Mouse (Mus musculus) embryonic facial prominence, embryonic 12.5 days (tissue): Measurements from ENCODE around the gene Rdh16f1. TPM values are rescaled to one million over a fixed set of nuclear protein-coding genes. Genes with fewer than 3 reads are reported as not detected.
"Not testable (repeated sequence)": the region's sequence is repeated elsewhere in the genome, so short reads cannot be mapped to it uniquely, and the experiment has no call there.

Experiments used
- ATAC-seq: fragments of 200-750 bp; cut with Nextera tagmentation; 2 replicates; pipeline ENCODE4 v1.8.0; 2017; ENCODE audit not compliant: insufficient number of reproducible peaks, insufficient read depth, low FRiP score, low TSS enrichment
- H3K27ac ChIP-seq: fragments of 300-500 bp; sonication (generic); 2 replicates; pipeline ENCODE4 v1.5.1; 2016; ENCODE audit warnings: mild to moderate bottlenecking
- H3K27me3 ChIP-seq: fragments of 300-500 bp; sonication (generic); 2 replicates; pipeline ENCODE4 v1.6.1; 2016; ENCODE audit warnings: mild to moderate bottlenecking, moderate library complexity
- H3K36me3 ChIP-seq: fragments of 300-500 bp; sonication (generic); 2 replicates; pipeline ENCODE4 v1.6.1; 2016; ENCODE audit warnings: mild to moderate bottlenecking
- H3K4me1 ChIP-seq: fragments of 300-500 bp; sonication (generic); 2 replicates; pipeline ENCODE4 v1.6.1; 2016
- H3K4me2 ChIP-seq: fragments of 300-500 bp; sonication (generic); replicated peaks from 2 replicates; pipeline ENCODE4 v1.6.1; 2016; ENCODE audit warnings: mild to moderate bottlenecking, moderate library complexity
- H3K4me3 ChIP-seq: fragments of 300-500 bp; sonication (generic); 2 replicates; pipeline ENCODE4 v1.5.1; 2016; ENCODE audit warnings: mild to moderate bottlenecking
- H3K9ac ChIP-seq: fragments of 300-500 bp; sonication (generic); 2 replicates; pipeline ENCODE4 v1.6.1; 2016; ENCODE audit warnings: mild to moderate bottlenecking, moderate library complexity
- H3K9me3 ChIP-seq: fragments of 300-500 bp; sonication (generic); 2 replicates; pipeline ENCODE4 v1.6.1; 2016; ENCODE audit warnings: mild to moderate bottlenecking, moderate library complexity
- WGBS: fragments of 180-500 bp; shearing (Covaris S2); methylation state at CpG from one replicate; pipeline ENCODE4 v1.1.7; 2016; 5-methylcytosine and 5-hydroxymethylcytosine counted together
- polyA plus RNA-seq: library from polyadenylated mRNA; unstranded; fragments of >200 nt; fragmentation: Nextera tagmentation; extraction: Ambion mirVana; gene quantifications from 2 replicates; pipeline ENCODE4 v1.2.1, GENCODE M21; 2016

Rdh16f1 gene
- polyA plus RNA-seq, 1 experiment from 2014 or later = not detected

DNA sequence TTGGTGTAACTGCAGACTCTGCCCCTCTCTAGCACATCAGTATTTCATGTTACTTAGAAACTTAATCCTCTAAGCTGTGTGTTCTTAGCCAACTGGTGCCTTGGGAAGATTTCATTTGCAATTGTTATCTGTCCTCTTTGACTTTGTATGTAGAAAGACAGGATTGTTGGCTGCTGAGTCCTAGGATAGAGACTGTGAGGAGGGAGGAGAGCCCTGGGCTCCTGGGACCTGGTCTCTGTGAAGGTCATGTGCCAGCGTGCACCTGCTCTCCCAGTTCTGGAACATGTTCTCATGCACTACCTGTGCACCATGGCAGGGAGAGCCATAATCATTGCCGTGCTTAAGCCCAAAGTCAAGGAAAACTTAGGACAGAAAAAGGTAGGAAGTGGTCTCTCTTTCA, 42.0 kb downstream of the Rdh16f1 start:
- 84% methylated on average over 2 of the region's 2 CpGs for WGBS
- H3K36me3 ChIP-seq = no peaks in the 10 kb centered on the region

DNA sequence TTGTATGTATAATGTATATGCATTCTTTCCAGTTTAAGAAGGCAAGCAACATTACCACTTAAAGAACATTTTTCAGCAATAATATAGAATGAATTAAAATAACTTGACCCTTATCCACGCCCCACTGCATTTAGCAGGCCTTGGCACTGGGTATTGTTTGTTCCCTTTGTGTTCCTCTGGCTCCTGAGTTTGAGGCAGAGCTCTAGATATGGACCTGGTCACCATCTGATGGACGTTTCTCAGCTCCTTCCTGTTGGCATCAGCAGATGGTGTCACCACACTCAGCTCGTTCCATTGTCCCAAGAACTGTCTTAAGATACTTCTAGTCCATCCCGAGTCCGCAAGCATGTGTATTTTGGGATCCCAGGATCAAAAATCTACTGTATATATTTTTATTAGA, 42.6 kb downstream of the Rdh16f1 start:
- no peak overlapping the region for H3K4me2 ChIP-seq
- no peak overlapping the region for H3K27ac ChIP-seq
- H3K36me3 ChIP-seq = no peaks in the 10 kb centered on the region
- 79% methylated on average over 5 of the region's 5 CpGs for WGBS
- ATAC-seq = no peak
- no peak overlapping the region for H3K9ac ChIP-seq
- no peaks in the 10 kb centered on the region for H3K4me1 ChIP-seq
- no peak overlapping the region for H3K4me3 ChIP-seq
- no peaks in the 10 kb centered on the region for H3K27me3 ChIP-seq
- H3K9me3 ChIP-seq = no peaks in the 10 kb centered on the region

More for the DNA sequence above, 42.0 kb downstream of the Rdh16f1 start:
- Histone ChIP-seq H3K4me1 (no peaks in the 10 kb centered on the region), H3K27ac (no peak overlapping the region), H3K9ac (no peak overlapping the region), H3K27me3 (no peaks in the 10 kb centered on the region), H3K4me2 (no peak overlapping the region), H3K4me3 (no peak overlapping the region), H3K9me3 (no peaks in the 10 kb centered on the region; the same call in 1 of the 2 replicates)
- no peak for ATAC-seq

DNA sequence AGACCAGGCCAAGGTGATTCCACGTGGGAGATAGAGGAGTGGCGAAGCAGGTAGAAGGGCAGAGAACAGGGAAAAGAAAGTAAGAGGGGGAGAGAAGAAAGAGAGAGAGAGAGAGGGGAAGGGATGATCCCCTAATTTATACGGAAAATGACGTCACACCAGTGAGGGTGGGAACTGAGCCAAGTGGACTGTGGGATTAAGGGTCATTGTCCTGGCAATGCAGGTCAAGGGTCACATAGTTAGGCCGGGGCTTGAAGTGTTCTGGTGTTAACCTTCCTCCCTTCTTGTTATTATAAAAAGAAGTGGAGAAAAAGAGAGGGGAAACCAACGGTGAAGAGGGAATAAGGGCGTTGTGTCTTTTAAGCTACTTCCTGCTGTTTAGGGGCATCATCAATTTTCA, 44.8 kb downstream of the Rdh16f1 start:
- Histone ChIP-seq H3K27ac (no peak overlapping the region), H3K9ac (no peak overlapping the region), H3K4me3 (no peak overlapping the region), H3K4me1 (no peaks in the 10 kb centered on the region), H3K36me3 (no peaks in the 10 kb centered on the region), H3K4me2 (no peak overlapping the region), H3K9me3 (no peaks in the 10 kb centered on the region), H3K27me3 (no peaks in the 10 kb centered on the region)
- ATAC-seq = no peak
- 65% methylated on average over 7 of the region's 7 CpGs for WGBS

DNA sequence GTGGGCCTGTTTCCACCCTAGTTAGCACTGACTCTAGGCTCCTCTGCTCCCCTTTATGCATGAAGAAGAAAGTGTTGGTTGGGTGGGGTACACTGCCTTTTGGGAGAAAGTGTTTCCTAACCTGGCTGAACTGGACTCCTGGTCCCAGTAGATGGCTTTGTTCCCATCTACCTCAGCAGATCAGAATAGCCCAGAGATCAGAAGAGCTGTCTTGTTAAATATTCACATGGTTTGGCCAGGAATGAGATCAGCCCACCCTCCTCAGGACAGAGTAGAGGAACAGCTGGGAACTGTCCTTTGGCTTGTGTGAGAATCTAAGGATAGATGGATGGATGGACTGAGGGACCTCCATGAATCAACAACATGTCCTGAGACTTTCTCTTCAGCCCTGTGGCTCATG, 56.3 kb downstream of the Rdh16f1 start:
- H3K27me3 ChIP-seq = no peaks in the 10 kb centered on the region
- H3K36me3 ChIP-seq = no peaks in the 10 kb centered on the region
- no peak overlapping the region for H3K9ac ChIP-seq
- H3K4me2 ChIP-seq = no peak overlapping the region
- H3K4me3 ChIP-seq = no peak overlapping the region
- no peak for ATAC-seq
- H3K9me3 ChIP-seq = no peaks in the 10 kb centered on the region
- no peak overlapping the region for H3K27ac ChIP-seq
- H3K4me1 ChIP-seq = no peaks in the 10 kb centered on the region

DNA sequence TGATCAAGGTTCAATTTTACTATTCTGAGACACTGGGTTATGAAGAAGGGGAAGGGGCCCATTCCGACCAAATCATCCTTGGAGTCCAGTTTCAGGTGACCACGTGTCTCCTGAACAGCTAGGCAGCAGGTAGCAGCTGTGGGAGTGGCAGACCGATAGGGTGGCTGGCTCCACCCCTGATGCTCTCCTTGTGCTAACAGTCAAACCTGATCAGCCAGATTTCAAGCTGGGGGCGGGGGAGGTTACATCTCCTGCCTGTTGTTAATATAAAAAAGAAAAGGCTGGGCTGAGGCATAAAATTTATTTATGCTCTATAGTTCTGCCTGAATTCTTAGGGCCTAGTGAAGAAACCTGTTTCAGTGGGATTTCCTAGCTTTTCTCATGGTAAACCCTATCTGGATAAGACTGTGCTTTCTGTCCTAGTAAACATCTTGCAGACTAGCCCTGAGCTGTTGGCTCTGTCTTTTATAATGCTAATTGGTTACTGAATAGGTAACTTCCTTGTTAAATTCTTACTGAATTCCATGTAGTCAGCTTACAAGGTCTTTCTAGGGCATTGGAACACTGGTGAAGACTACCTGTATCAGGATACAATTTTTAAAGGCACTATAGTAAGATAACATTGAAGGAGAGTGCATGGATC, 57.8 kb downstream of the Rdh16f1 start:
- H3K9me3 ChIP-seq, H3K27ac ChIP-seq, H3K4me2 ChIP-seq, H3K36me3 ChIP-seq, H3K4me3 ChIP-seq, ATAC-seq, H3K9ac ChIP-seq, H3K4me1 ChIP-seq, H3K27me3 ChIP-seq: not testable (repeated sequence)
- WGBS = 69% methylated on average over 4 of the region's 4 CpGs

DNA sequence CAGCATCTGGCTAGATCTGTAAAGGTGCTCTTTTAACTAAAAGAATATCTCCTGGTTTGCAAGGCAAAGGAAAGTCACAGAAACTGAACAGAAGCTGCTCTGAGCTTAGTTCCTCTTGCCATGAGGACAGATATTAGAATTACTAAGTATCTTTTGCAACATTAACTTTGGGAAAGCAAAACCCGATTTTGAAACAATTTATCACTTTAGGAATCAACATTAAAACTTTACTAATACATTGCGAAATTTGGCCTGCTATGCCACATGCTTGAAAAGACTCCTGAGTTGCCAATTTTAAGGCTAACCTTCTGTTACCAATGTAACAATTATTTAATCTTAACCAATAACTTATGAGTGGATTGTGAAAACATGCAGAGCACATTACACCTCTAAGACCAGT, 62.2 kb downstream of the Rdh16f1 start:
- H3K4me2 ChIP-seq, H3K27ac ChIP-seq, H3K27me3 ChIP-seq, H3K9ac ChIP-seq, H3K36me3 ChIP-seq, ATAC-seq, H3K4me1 ChIP-seq, H3K9me3 ChIP-seq, H3K4me3 ChIP-seq: not testable (repeated sequence)
- 88% methylated on average over 2 of the region's 2 CpGs for WGBS

DNA sequence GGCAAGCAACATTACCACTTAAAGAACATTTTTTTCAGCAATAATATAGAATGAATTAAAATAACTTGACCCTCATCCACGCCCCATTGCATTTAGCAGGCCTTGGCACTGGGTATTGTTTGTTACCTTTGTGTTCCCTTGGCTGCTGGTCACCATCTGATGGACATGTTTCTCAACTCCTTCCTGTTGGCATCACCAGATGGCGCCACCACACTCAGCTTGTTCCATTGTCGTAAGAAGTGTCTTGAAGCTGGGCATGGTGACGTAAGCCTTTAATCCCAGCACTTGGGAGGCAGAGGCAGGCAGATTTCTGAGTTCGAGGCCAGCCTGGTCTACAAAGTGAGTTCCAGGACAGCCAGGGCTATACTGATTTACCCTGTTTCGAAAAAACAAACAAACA, 65.8 kb downstream of the Rdh16f1 start:
- Histone ChIP-seq H3K9me3 (no peaks in the 10 kb centered on the region), H3K4me1 (no peaks in the 10 kb centered on the region), H3K9ac (no peak overlapping the region), H3K36me3 (no peaks in the 10 kb centered on the region), H3K27ac (no peak overlapping the region), H3K4me3 (no peak overlapping the region), H3K4me2 (no peak overlapping the region), H3K27me3 (no peaks in the 10 kb centered on the region)
- ATAC-seq = no peak
- WGBS = 80% methylated on average over 6 of the region's 6 CpGs

DNA sequence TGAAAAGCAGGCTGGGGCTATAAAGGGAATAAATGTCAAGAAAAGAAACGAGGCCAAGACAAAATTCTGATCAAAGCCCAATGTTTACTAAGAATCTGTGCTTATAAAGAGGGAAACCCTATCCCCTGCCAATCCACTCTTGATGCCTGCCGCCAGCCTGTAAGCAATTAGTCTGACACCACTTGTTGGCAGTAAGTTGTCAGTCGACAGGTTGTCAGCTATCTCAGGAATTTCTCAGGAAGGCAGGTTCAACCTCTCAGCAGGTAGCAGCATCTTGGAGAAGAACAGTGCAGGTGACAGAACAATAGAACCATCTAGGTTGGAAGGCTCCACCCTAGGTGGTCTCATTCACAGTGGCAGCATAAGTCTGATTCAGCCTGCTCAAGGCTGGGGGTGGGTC, 69.5 kb downstream of the Rdh16f1 start:
- no peaks in the 10 kb centered on the region for H3K27me3 ChIP-seq
- no peak for ATAC-seq
- WGBS = 63% methylated on average over 3 of the region's 3 CpGs
- no peak overlapping the region for H3K4me3 ChIP-seq
- no peak overlapping the region for H3K9ac ChIP-seq
- H3K27ac ChIP-seq = no peak overlapping the region
- H3K4me2 ChIP-seq = no peak overlapping the region
- H3K36me3 ChIP-seq = no peaks in the 10 kb centered on the region
- no peaks in the 10 kb centered on the region for H3K4me1 ChIP-seq
- no peaks in the 10 kb centered on the region for H3K9me3 ChIP-seq

DNA sequence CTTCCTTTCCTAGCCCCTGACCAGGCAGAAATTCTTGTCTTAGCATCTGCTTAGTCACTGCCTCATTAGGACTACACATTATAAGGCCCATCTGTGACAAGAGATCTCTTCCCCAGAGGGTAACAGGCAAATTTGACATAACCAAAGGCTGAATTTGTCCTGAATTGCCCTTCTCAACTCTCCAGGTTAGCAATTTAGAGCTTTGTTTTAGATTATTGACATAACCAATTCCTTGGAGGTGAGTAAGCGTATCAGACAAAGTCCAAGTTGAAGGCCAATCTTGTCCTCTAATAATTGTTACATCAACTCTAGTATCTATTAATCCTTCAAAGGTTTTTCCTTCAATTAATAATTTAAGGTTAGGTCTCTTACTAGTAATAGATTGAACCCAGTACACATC, 74.6 kb downstream of the Rdh16f1 start:
- WGBS = 91% methylated on average over 1 of the region's 1 CpGs
- H3K27me3 ChIP-seq, H3K9me3 ChIP-seq, H3K9ac ChIP-seq, H3K27ac ChIP-seq, ATAC-seq, H3K4me3 ChIP-seq, H3K4me2 ChIP-seq, H3K4me1 ChIP-seq, H3K36me3 ChIP-seq: not testable (repeated sequence)

DNA sequence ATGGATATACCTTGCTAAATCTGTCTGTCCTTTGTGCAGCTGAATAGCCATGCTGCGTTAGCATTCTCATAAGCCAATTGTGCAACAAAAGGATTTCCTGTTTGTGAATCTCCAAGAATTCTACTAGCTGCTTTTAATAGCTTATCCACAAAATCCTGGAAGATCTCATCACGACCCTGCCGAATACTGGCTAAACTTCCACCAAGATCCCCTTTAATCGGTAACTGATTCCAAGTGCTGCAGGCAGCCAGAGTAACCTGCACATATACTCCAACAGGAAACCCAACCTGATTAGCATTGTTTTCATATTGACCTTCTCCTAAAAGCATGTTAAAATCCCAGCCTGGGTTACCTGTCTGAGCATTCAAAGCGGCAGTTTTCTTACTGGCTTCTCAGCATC, 75.7 kb downstream of the Rdh16f1 start:
- no peaks in the 10 kb centered on the region for H3K27me3 ChIP-seq
- no peak overlapping the region for H3K9ac ChIP-seq
- no peak for ATAC-seq
- no peaks in the 10 kb centered on the region for H3K9me3 ChIP-seq
- H3K4me1 ChIP-seq = no peaks in the 10 kb centered on the region
- no peak overlapping the region for H3K4me3 ChIP-seq
- WGBS = 83% methylated on average over 5 of the region's 5 CpGs
- H3K27ac ChIP-seq = no peak overlapping the region
- H3K36me3 ChIP-seq = no peaks in the 10 kb centered on the region
- H3K4me2 ChIP-seq = no peak overlapping the region

DNA sequence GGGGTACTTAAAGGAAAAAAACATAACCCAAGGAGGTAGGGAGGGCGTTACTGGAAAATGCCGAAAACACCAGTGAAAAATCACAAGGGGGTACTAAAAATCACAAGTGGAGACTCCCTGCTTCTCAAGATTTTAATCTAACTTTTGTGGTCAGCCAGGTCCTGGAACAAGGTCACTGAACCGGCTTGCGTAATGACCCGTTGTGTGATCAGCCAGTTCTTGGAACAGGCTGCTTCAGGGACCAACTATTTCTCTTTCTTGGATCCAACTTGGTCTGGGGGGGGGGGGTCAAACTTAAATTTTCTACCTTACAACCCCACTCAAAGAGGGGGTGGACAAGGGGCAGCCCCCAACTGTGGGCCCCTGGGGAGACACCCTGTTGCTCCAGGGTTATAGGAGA, 78.2 kb downstream of the Rdh16f1 start:
- not testable (repeated sequence) for H3K4me2 ChIP-seq, H3K36me3 ChIP-seq, H3K9ac ChIP-seq, H3K27me3 ChIP-seq, H3K4me1 ChIP-seq, H3K27ac ChIP-seq, H3K9me3 ChIP-seq, ATAC-seq, H3K4me3 ChIP-seq
- 96% methylated on average over 5 of the region's 5 CpGs for WGBS

DNA sequence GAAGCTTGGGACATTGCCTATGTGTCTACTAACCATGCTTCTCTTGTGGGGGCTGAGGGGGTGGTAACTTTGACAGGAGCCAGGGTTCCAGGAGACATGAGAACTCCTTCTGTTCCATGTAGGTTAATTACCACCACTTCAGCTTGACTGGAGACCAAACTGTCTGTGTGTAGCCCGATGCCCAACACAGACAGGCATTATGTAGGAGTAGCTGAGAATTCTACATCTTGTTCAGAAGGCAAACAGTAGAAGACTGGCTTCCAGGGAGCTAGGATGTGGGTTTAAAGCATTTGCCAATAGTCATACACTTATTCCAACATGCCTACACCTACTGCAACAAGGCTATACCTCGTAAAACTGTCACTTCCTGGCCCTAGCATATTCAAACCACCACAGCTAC, 79.0 kb downstream of the Rdh16f1 start:
- no peaks in the 10 kb centered on the region for H3K4me1 ChIP-seq
- H3K9me3 ChIP-seq = no peaks in the 10 kb centered on the region
- H3K36me3 ChIP-seq = no peaks in the 10 kb centered on the region
- H3K4me2 ChIP-seq = no peak overlapping the region
- H3K9ac ChIP-seq = no peak overlapping the region
- WGBS = 84% methylated on average over 2 of the region's 2 CpGs
- no peaks in the 10 kb centered on the region for H3K27me3 ChIP-seq
- no peak overlapping the region for H3K27ac ChIP-seq
- ATAC-seq = no peak
- no peak overlapping the region for H3K4me3 ChIP-seq

DNA sequence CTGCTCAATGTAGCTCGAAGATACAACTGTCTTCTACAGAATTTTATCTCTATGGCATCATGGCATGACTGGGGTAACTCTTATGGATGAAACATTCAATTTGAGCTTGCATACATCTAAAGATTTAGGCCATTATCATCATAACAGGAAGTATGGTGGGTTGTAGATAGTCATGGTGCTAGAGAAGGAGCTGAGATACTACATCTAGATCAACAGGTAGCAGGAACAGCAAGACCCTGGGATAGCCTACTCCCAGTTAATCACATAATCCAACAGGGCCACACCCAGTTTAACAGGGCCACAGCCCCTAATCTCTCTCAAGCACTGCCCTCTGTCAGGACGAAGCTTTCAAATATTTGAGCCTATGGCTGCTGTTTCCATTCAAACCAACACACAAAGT, 81.2 kb downstream of the Rdh16f1 start:
- ATAC-seq = no peak
- 68% methylated on average over 2 of the region's 2 CpGs for WGBS
- no peak overlapping the region for H3K4me3 ChIP-seq
- H3K9me3 ChIP-seq = no peaks in the 10 kb centered on the region
- no peaks in the 10 kb centered on the region for H3K27me3 ChIP-seq
- H3K4me2 ChIP-seq = no peak overlapping the region
- H3K36me3 ChIP-seq = no peaks in the 10 kb centered on the region
- H3K4me1 ChIP-seq = no peaks in the 10 kb centered on the region
- H3K27ac ChIP-seq = no peak overlapping the region
- no peak overlapping the region for H3K9ac ChIP-seq
